Mouse (Mus musculus): ENCODE measurements around the gene Zfp618.

Zfp618 gene

DNA sequence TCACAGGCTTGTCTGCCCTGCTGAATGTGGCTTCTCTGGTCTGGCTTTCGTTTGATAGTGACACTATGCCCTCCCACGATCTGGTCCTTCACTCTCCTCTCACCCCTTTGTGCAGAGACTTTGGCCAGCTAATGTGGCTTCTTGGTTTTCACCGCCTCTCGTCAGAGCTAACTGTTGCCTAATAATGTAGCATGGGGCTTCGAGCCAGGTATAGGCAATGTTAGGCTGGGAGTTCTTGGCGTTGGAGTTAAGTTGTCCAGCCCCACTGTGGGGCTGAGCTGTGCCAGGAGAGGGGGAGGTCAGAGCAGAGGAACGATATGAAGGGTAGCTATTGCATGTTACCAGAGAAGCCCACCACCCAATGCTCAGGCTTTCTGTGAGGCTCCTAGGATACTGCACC, 34.5 kb downstream of the Zfp618 start:
- no peak for DNase-seq

DNA sequence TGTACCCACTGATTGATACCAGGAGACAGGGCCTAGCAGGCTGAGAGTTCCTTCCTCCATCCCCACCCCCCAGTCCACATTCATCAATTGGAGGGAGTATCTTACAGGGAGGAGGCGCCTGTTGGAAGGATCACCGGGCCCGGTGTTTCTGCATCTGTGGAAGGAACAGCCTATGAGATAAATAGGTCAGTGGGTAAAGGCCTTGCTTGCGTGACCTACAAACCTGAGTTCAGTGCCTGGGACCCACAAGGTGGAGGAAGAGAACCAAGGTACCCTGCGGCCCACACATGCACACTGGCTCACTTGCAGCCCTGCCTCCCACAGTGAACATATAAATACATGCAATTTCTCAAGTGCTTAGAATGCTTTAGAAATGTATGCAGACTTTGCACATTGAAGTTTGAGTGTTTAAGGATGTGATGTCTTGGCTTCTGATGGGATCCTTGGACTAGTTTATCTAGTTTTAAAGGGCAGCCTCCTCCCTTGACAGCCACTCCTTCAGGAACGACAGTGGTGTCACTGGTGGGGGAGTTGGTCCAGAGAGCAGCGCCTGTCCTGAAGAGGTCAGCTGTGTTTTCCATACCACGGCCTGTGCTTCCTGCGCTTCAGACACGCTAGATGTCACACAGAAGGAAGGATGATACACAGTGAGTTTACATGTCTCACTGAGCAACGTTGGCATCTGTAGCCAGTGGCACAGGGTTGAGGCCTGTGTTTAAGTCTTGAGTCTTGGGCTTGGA, 35.1 kb downstream of the Zfp618 start:
- no peak for DNase-seq

DNA sequence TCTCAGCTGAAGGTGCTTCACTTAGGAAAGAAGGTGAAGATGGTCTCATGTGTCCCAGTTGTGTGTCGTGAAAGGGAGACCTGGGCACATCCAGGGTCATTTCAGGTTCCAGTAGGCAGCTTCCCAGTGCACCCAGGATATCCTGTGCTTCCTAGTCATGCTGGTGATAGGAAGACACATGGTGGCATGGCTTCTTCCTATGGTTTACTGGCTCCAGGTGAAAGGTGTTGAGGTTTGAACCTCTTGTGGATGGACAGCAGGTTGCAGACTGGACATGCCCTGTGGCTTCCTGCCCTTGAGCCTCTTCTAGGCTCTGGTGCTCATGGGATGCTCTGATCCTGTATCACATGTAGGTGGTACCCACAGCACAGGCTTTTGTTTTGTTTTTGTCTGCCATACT, 37.0 kb downstream of the Zfp618 start:
- no peak for DNase-seq

DNA sequence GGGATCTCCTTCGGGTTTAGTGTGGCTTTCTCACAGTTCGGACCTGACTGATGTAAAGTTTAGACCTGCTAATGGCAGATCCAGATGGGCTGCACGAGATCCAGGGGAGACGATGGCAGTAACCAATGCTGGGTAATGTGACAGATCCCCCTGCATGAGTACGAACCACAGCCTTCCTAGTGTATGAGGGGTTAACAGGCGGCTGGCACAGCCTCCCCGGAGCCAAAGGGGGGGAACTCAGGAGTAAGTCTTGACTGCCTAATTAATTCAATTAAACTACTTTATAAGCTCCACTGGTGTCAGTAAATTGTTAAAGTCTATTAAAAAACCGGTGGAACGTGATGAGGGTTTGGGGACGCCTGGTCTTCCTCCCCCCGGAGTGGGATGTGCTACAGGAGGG, 39.1 kb downstream of the Zfp618 start:
- no peak for DNase-seq

DNA sequence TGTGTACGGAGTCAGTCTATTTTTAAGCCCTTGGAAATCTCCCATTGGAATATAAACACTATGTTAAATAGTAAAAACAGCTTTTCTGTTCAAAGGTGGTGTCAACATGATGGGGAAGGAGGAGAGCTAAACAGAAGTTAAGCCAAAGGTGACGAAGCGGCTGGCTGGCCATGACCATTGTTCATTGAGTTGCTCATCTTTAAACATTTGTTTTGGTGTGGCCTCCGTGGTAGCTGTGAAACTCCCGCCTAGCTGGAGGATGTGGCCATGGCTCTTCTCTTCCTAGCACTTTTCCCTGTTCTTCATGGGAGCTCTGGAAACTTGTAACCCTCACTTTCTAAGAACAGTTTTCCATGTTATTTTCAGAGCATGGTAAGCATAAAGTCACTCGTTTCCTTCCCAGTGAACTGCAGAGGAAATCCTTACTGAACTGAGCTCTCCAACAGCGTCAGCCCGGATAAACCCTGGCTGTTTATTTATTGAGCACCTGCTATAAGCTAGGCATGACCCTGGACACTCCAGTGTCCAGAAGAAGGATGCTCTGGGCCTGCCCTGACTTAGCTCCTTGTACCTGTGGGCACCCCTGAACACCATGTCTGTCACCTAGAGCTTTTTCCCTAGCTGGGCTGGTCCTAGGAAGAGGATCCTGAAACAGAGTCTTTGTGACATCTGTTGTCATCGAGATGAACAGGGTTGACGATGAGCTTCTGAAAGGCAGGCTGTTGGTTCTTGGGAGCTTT, 40.2 kb downstream of the Zfp618 start:
- DNase-seq = no peak

DNA sequence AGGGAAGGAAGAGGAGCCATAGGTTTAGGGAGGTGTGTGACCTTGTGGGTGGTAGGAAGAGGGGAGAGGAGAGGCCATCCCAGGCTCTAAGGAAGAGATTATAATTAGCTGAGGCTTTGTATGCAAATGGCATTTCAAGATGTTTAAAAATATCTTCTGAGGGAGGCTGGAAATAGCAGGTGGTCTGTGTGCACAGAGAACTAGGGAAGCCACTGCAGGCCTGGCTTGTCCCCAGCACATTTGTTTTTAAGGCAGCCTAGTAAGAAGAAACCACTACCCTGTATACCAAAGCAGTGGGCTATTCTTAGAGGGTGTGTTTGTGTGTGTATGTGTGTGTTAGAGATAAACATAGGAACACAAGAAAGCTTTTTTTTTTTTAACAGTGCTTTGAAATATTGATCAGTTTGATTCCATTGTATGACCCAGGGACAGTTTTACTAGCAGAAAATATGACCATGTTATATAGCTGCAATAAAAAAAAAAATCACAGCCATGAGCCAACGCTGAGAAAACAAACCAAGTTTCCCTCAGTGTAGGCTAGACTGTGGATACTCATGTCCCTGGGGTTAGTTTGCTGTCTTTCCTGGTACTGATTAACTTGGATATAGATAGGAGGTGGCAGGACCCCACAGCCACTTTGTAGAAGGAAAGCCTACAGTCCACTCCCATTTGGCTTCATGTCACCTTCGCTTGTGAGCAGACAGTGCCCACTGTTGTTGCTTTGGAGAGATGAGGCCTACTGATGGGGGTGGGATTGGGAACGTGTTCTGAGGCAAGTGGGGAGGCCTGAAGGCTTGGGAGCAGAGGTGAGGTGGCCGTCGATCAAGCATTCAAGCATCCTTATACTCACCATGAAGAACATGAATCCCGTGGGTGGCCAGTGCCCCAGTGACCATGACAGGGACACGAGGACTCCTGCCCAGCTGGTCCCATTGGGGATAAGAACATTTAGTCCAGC, 41.1 kb downstream of the Zfp618 start:
- DNase-seq = no peak

DNA sequence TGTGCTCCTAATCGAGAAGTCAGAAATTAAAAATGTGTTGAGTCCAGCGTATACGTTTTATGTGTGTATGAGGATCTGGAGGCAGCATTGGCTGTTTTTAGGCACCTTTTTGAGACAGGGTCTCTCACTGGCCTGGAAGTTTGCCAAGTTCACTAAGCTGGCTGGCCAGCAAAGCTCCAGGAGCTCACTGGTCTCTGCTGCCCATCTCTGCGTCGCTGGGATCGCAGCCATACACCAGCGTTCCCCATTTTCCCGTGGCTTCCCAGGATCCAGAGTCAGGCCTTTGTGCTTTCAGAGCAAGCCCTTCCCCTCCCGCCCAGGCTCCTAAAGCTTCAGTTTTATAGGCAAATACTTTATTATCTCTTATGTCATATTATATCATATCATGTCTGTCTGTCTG, 42.8 kb downstream of the Zfp618 start:
- no peak for DNase-seq

DNA sequence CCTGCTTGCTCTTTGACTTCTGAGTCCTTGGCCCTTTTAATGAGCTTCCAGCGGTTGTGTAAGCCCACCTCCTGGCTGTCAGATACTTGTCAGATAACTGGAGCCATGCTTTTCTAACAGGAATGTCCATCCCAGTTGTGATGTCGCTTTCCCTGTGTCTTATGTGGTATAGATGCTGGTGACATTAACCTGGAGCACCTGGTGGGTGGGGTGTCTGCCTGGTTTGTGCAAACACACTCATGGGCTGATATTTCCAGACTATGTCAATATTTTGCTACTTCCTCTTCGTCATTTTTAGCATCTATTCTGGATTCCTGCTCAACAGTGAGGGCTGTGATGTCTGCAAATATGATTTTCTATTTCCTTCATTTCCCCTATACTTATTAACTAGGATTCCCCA, 43.4 kb downstream of the Zfp618 start:
- no peak for DNase-seq

DNA sequence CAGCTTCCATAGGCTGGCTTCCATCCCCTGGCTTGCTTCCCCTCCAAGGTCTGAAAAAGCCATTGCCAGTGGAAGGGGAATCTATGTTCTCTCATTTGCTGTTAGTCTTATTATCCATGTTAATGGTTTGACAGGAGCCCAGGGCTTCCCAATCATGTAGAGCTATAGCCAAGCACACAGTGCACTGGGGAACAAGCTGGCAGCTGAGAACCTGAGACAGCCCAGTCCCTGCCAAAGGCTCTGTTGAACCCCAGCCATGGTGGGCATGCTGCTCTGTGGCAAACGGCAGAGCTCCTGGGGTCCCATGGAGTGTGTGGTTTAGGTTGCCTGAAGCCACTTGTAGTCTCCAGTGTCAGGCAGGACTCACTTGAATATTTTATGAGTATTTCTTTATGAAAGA, 44.4 kb downstream of the Zfp618 start:
- no peak for DNase-seq

DNA sequence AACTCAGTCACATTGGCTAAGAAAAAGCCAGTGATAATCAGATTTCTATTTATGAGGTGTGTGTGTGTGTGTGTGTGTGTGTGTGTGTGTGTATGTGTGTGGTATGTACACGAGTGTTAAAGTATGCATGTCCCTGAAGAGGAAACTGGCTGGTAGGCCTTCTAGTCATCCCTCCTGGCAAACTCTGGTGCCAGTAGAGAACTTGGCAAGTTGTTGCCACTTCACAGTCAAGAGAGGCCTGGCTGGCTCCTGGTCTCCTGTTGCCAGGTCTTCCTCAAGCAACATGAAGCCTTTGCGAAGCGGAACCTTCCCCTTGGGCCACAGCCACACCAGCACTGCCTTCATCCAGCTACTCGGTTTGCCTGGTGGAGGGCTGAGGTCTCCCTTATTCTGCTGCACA, 44.9 kb downstream of the Zfp618 start:
- DNase-seq = peak; percentile 13

DNA sequence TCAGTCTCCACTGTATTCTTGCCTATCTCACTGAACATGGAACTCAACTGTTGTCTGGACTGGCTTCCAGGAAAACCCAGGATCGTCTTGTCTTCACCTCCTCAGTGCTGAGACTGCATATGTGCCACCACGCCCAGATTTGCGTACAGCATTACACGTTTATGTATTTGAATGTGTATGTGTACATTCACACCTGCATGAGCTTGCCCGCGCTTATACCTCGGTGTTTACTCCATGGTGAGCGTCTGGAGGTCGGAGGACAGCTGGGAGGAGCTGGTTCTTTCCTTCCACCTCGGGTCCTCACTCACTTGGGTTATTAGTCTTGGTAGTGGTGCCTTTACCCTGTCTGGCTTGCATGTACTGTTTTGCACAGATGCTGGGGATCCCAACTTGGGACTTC, 53.2 kb downstream of the Zfp618 start:
- no peak for DNase-seq

DNA sequence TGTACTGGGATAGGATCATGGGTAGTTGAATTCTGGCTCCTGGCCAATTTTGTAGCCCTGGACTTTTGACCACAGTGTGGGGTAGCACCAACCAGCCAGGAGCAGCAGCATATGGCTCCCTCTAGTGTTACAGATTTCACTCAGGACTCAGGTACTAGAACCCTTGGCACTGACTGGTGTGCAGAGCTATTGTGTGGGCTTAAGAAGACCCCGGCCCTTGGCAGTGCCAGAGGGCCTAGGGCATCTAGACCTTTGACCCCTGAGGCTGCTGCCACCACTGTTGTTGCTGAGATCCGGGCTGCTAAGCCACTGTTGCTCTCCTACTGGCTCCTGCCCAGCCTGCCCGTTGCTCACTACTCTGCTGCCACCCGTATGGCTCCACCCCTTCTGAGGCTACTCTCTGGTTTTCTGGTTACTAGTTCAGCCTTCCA, 54.1 kb downstream of the Zfp618 start:
- DNase-seq = no peak

DNA sequence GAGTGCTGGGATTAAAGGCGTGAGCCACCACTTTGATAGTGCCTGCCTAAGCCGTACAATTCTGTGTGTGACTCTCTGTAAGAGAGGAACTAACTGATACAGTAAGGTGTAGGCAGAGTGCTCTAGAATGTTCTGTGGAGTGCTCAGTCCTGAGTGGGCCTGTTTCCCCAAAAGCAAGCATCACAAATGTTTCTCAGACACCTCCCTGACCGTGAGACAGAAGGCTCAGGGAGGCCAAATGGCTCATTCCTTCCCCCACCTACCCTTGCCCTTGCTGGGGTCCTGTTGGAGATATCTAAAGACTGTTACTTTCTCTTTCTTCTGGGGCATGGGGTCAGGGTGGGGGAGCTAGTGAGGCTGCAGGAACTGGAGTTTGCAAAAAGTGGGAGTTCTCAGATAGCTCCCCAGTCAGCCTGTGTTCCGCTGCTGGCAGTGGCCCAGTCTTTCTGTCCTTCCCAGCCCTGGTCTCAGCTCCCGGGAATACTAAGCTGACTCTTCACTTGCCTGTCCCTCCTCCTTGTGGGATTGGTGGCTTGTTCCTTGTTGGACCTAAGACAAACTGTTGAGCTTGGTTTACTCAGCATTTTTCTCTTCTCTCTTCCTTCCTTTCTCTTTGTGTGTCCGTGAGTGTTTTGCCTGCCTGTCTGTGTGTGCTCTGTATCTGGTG, 55.8 kb downstream of the Zfp618 start:
- no peak for DNase-seq

DNA sequence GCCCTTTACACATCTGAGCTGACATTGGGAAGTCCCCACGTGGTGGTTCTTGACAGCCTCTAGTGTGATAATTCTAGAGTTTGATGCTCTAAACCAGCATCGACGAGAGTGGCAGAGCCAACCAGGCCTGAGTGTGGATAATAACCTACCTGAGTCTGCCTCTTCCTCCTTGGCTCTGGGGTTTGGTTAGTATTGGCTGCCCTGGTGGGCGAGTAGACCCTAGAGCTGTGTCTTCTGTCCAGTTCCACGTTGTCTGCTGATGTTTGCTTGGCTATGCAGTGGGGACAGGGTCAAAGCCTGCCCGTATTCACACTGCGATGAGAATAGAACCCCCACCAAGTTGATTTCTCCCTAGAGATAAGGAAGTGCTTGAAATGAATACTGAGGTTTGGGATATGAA, 58.1 kb downstream of the Zfp618 start:
- no peak for DNase-seq

DNA sequence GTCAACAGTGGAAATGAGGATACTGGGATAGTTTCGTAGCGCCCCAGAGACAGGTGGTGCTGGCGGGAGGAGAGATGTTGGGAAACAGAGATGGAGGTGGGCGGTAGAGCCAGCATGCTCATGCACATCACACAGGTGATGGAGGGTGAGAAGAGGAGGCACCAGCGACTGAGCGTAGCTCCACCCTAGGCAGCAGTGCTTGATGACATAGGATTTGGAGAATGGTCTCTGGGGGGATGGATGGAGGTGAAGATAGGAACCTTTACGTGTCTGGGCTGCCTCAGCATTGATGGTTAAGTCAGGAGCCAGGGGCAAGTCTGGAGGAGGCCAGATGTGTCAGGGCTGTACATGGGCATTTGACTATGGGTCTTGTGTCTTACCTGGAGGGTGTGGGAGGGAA, 58.7 kb downstream of the Zfp618 start:
- no peak for DNase-seq

DNA sequence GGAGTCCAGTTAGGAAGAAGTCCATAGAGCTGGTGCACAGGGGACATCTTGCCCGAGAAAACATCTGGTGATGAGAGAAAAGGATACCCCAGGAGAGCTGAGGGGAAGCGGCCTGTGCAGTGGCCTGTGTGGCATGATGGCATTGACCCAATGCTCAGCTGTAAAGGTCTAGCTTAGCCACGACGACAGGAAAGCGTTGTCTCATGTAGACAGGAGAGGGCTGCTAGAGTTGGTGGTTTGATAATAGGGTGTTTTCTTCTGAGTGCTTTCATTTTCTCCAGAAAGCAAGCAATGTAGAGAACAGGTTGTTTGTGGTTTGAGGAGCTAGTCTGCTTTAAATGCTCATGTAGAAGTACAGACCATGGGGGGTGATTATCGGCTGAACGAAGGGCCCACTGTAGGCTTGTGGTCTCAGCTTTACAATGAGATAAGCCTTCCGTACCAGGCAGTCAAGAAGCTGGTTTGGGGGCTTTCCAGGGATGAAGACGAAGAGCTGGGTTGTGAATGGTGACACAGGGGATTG, 59.4 kb downstream of the Zfp618 start:
- no peak for DNase-seq

DNA sequence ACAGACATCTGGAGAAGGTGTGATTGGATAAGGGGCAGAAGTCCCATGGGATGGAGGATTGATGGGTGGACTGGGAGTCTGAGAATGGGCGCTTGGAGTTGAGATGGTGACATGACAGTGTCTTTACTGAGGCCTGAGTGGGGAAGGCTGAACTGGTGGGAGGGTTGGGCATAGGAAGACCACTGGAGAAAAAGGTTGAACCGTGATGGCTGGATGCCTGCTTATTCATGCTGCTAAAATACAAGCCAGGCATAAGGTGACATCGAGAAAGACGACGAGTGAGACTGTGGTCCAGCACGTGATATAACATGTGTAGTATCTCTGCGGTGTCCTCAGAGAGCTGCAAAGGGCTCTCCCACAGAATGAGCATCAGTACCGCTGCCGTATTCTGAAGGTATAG, 59.9 kb downstream of the Zfp618 start:
- no peak for DNase-seq

DNA sequence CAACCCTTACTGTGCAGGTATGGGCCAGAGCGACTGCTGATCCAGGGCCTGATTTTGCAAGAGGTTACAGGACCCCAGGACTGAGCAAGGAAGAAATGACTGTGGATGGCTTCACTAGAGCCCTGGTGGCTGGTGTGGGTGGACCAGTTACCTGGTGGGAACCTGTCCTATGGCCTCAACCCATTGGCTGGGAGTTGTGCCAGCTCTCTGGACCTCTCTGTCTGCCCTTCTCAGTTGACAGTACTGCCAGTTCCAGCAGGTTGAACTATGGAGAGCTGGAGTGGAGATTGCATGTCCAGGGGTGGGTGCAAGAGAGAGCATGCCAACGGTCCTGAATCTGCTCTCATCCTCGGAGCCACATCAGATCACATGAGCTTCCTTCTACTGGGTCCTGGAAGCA, 60.9 kb downstream of the Zfp618 start:
- no peak for DNase-seq

DNA sequence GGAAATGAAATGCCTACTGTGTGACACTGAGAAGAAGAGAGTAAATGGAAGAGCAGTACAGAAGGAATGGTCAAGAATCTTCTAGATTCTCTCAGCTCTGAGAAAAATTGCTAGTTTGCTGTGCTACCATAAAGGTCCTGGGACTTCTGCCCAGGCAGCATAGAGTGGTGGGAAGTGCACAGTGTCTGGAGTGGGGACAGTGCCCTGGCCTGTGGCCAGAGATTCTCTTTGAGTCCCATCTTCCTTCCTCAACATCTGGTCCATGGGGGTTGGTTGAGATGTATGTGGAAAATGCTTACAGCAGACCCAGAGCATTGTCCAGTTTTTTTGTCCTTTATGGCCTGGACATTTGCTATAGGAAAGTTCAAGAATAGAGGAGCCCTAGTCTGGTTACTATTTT, 62.1 kb downstream of the Zfp618 start:
- no peak for DNase-seq

DNA sequence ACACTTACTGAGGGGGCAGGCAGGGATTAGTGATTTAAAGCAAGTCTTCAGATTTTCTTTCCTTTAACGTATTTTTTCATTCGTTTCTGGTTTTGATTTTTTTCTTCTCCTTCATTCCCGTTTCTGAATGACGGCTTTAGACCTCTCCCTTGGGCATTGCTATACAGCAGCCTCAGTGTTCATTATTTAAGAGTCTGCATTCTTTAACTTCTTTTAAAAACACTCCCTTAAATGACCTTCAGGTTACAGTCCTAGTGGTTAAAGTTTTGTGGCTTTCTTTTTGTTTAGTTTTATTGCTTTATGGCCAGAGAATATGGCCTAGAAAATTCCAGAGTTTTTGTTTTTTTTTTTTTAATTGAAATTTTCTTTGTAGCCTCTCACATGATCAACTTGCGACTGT, 64.8 kb downstream of the Zfp618 start:
- no peak for DNase-seq

DNA sequence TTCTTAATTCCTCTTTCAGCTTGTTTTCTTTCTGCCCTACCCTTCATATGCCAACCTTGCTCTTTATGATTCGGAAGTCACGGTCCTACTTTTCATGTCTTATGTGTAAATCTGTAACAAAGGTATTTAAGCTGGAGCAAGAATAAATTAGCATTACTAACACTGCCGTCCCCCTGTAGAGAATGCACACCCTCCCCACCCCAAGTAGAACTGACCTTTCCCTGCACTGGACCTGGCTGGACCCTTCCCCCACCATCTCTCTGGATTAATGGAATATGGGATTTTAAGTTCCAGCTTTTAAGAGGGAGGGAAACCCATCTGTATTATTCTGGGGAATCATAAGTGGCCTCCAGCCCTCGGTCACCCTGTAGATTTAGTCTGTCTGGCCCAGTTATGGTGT, 65.9 kb downstream of the Zfp618 start:
- no peak for DNase-seq

DNA sequence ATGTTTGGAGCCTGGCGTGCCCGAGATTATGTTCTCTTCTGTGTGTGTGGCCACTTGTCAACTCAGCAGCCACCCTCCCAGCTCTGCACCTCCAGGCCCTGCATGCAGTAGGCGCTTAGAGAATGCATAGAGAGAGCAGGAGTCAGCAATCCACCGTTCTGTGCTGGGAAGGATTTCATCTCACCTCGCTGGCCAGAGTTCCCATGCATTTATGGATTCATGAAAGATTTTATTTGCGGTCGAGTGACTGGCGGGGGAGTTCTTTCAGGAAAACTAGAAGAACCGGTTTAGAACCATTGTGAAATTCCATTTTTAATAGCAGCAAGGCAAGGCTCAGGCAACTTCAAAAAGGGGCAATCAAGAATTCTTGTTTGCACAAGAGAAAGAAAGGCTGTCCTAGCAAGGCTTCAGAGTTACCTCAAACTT, 67.2 kb downstream of the Zfp618 start:
- DNase-seq = no peak

DNA sequence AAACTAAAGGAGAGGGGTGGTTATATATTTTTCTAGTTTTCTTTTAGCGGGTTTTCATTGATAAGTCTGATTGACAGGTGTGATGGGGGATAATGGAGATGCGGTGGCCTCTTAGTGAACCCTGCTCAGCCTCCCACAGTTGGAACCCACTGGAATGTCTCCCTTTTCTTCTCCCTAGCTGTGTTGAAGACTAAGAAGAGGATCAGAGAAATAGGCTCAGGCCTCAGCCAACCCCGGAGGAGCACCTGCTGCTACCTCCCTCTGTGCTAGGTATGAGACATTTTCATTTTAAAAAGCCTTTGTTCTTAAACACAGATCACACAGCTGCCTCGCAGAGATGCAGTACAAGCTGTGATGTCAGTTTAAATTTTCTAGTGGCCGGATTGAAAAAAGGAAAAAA, 68.4 kb downstream of the Zfp618 start:
- DNase-seq = no peak
